Mouse (Mus musculus) ES-Bruce4 (cell line): ENCODE data around the gene Tmem161a. TPM values are rescaled to one million over a fixed set of nuclear protein-coding genes. Genes with fewer than 3 reads are reported as not detected.

Experiments used
- H3K27ac ChIP-seq: 2 replicates; pipeline ENCODE4 v1.5.1; 2012; ENCODE audit warnings: low read length, inconsistent platforms; ENCODE audit not compliant: insufficient read depth
- H3K27me3 ChIP-seq: 2 replicates; pipeline ENCODE4 v1.6.1; 2012; ENCODE audit warnings: mild to moderate bottlenecking, low read length, inconsistent platforms; ENCODE audit not compliant: control insufficient read depth, poor library complexity, insufficient read depth, severe bottlenecking
- H3K36me3 ChIP-seq: 2 replicates; pipeline ENCODE4 v1.6.1; 2012; ENCODE audit warnings: inconsistent platforms, mild to moderate bottlenecking, low read length, moderate library complexity; ENCODE audit not compliant: control insufficient read depth, poor library complexity, insufficient read depth, severe bottlenecking
- H3K4me1 ChIP-seq: one replicate; pipeline ENCODE4 v1.8.1; 2011; ENCODE audit warnings: low read length; ENCODE audit not compliant: control insufficient read depth, insufficient read depth
- H3K4me3 ChIP-seq: 2 replicates; pipeline ENCODE4 v1.5.1; 2011; ENCODE audit warnings: low read depth, mild to moderate bottlenecking, low read length
- H3K9ac ChIP-seq: 2 replicates; pipeline ENCODE4 v1.6.1; 2012; ENCODE audit warnings: low read depth, mild to moderate bottlenecking, inconsistent platforms; ENCODE audit not compliant: poor library complexity, severe bottlenecking
- H3K9me3 ChIP-seq: replicated peaks from 2 replicates; pipeline ENCODE4 v1.6.1; 2012; ENCODE audit warnings: mild to moderate bottlenecking, low read length, inconsistent platforms; ENCODE audit not compliant: control insufficient read depth, poor library complexity, insufficient read depth, severe bottlenecking
- CTCF ChIP-seq: IDR thresholded peaks from one replicate; pipeline ENCODE4 v1.8.1; 2011; ENCODE audit warnings: low read depth, low read length
- EP300 ChIP-seq: IDR thresholded peaks from 2 replicates; pipeline ENCODE4 v1.6.1; 2011; ENCODE audit warnings: low read depth, low read length; ENCODE audit not compliant: insufficient read depth
- POLR2A ChIP-seq: IDR thresholded peaks from one replicate; pipeline ENCODE4 v1.8.1; 2011; ENCODE audit warnings: low read length; ENCODE audit not compliant: insufficient read depth
- polyA plus RNA-seq: library from polyadenylated mRNA; stranded (reverse); fragments of >200 nt; gene quantifications from 2 replicates; pipeline ENCODE4 v1.2.4, GENCODE M21; 2011; ENCODE audit warnings: low read depth; ENCODE audit not compliant: missing spikeins, insufficient read depth, insufficient read length

Tmem161a gene
- polyA plus RNA-seq, 1 experiment = 36.5 TPM

DNA sequence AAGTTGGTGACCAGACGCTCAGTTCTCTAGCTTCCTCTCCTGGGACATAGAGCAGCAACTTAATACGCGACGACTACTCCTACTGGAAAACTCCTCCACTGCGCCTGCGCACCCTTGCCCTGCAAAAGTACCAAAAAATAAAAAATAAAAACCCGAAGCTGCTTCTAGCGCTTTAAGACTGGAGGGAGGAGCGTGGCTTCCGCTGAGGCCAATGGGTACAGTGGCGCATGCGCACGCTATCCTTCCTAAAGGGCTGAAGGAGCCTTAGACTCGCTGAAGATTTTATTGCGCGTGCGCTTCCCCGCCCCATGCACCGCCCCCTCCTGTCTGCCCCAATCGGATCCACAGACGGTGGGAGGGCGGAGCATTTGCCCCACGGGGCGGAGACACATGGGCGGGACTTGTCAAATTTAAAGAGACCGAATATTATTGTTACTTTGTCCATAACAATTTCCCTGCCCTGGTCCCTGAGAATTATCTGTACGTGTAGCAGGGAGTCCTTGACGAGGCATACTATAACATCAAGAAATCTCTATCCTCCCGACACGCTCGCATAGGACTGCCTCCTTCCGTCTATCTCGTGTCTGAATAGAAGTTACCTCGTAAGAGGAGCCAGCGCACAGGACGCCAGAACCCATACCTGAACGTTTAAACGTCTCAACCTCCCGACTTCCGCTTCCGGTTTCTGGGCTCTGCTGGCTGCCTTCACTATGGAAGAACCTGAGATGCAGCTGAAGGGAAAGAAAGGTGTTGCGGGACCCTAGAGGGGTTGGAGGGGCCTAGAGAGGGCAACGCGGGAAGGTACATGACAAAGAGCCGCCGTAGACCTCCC, 32.9 kb upstream of the Tmem161a start, which contains the start of the genes Rfxank, Borcs8 and Mef2b:
Gene Rfxank (minus strand): TSS at position 129 of the 832 bp plus-strand sequence.
Gene Borcs8 (plus strand): TSS at position 474 of the 832 bp plus-strand sequence.
Gene Mef2b (plus strand): TSS at position 686 of the 832 bp plus-strand sequence.
- no peak for TF ChIP-seq CTCF
- TF ChIP-seq EP300 = no peak
- TF ChIP-seq POLR2A = peak; percentile 15
- Histone ChIP-seq H3K36me3 (peaks cover 18% of the 10 kb centered on the region), H3K27me3 (no peaks in the 10 kb centered on the region), H3K9ac (peak within 1 kb of the TSS; percentile 81), H3K4me3 (peak within 1 kb of the TSS; percentile 93), H3K9me3 (no peaks in the 10 kb centered on the region), H3K27ac (peak within 1 kb of the TSS; percentile 54), H3K4me1 (peaks cover 3% of the 10 kb centered on the region)

DNA sequence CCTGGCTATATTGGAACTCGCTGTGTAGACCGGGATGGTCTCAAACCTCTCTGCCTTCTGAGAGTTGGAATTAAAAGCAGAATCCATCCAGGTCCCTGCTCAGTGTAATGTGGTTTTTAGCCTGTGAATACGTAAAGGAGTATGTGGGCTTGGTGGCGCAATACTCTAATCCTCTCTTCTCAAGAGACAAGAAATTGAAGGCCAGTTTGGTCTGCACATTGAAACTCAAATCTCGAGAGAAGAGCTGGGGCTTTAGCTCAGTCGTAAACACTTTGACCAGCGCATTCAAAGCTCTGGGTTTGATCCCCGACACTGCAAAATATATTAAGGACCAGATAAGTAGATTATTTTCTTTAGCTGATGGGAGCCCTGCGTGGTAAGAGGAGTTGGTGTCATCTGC, 32.2 kb upstream of the Tmem161a start:
- Histone ChIP-seq H3K4me1 (peaks cover 3% of the 10 kb centered on the region), H3K36me3 (peaks cover 10% of the 10 kb centered on the region), H3K9me3 (no peaks in the 10 kb centered on the region), H3K27ac (peak overlapping the region; percentile 54), H3K27me3 (no peaks in the 10 kb centered on the region), H3K4me3 (peak overlapping the region; percentile 82), H3K9ac (peak overlapping the region; percentile 81)
- TF ChIP-seq POLR2A (no peak), CTCF (no peak), EP300 (no peak)

DNA sequence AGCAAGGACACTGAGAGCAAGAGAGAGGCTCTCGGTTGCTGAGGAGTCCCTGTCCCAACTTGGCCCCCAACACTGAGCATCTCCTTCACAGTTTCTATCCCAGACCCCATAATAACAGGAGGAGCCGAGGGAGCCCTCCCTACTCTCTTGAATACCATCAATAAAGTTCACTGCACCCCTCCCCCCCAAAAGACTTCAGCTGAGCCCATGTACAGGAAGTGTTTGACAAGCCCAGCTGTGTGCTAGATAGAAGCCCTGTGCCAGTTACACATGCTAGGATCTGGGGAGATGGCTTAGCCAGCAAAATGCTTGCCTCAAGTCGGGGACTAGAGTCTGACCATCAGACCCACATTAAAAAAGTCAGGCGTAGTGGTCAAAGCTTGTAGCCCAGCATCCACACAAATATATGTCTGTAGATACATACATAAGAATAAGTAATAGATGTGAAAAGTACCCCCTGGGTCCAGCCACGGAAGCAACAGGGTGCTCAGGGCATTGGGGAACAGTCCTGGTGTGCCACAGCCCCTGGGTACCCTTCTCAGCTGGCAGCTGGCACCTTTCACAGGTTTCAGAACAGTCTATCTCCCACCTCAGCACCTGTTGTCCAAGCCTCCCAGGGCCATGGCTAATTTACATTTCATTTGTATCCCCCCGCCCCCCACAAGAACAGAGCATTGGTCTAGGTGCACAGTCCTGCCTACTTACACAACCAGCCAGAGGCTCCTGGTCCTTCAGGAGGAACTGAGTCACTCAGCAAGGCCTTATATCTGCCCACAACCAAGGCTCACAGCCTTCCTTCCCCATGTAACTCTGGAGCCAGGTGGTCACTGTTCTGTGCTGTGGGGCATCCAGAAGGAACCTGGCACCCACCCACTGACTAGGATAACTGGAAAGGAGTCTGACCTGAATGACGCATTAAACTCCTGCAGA, 24.2 kb upstream of the Tmem161a start:
- Histone ChIP-seq H3K4me1 (peaks cover 11% of the 10 kb centered on the region), H3K9me3 (no peaks in the 10 kb centered on the region), H3K4me3 (no peak overlapping the region), H3K9ac (no peak overlapping the region), H3K27me3 (no peaks in the 10 kb centered on the region), H3K36me3 (peaks cover 2% of the 10 kb centered on the region; the same call in 1 of the 2 replicates), H3K27ac (no peak overlapping the region)
- no peak for TF ChIP-seq EP300
- no peak for TF ChIP-seq POLR2A
- TF ChIP-seq CTCF = no peak

DNA sequence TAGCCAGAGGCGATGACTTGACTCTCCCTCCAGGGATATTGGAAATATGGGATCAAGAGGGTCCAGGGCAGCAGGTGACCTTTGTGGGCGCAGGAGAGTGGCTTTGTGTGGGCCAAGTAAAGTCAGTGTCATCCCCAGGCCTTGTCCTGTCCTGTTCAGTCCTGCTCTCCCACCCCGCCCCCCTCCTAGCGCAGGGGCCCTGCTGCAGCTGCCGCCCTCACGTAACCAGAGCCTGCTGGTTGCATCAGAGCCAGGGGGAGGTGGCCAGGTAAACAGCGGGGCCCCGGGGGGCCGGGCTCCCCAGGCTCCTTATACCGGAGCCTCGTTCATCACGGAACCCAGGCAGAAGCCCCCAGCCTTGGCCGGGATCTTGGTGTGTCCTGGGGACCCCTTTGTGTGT, 22.0 kb upstream of the Tmem161a start:
- Histone ChIP-seq H3K9me3 (no peaks in the 10 kb centered on the region), H3K4me1 (peaks cover 11% of the 10 kb centered on the region), H3K4me3 (peak overlapping the region; percentile 12), H3K27me3 (no peaks in the 10 kb centered on the region), H3K9ac (peak overlapping the region; percentile 19), H3K27ac (peak overlapping the region; percentile 40; the same call in 1 of the 2 replicates), H3K36me3 (no peaks in the 10 kb centered on the region; the same call in 1 of the 2 replicates)
- no peak for TF ChIP-seq CTCF
- TF ChIP-seq EP300 = peak; percentile 83; the same call in 1 of the 2 replicates

DNA sequence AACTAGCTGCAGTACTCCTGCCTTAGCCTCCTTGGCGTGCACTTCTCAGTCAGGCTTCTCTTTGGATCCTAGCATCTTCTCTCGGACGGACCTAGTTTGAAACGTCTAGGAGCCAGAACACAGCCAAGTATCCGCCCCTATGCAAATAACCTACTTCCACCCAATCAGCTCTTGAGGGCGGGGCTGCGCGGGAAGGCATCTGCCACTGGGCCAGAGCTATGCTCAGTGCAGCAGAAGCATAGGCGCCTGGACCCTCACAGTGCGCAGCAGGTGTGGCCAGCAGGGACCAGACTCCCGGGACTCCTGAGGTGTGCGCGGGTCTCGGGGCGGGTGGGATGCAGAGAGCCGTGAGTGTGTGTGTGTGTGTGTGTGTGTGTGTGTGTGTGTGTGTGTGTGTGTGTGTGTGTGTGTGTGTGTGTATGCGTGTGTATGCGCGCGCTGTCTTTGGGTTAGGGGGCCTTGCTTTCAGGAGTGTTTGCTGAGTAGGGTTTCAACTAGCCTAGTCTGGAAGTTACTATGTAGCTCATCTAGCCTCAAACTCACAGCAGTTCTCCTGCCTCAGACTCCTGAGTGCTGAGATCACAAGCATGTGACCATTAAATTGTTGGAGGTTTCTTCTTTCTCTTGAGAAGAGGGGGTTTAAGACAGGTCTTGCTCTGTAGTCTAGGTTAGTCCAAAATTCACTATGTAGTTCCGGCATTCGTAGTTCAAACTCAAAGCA, 19.5 kb upstream of the Tmem161a start:
- Histone ChIP-seq H3K27me3 (no peaks in the 10 kb centered on the region), H3K4me1 (peaks cover 11% of the 10 kb centered on the region), H3K9ac (peak overlapping the region; percentile 43), H3K9me3 (no peaks in the 10 kb centered on the region), H3K36me3 (no peaks in the 10 kb centered on the region), H3K27ac (no peak overlapping the region; the same call in 1 of the 2 replicates), H3K4me3 (peak overlapping the region; percentile 48)
- TF ChIP-seq POLR2A (peak; percentile 81), CTCF (no peak), EP300 (no peak)
